1 mouse cellular context compared by ENCODE assay signal in the genomic region with DNA sequence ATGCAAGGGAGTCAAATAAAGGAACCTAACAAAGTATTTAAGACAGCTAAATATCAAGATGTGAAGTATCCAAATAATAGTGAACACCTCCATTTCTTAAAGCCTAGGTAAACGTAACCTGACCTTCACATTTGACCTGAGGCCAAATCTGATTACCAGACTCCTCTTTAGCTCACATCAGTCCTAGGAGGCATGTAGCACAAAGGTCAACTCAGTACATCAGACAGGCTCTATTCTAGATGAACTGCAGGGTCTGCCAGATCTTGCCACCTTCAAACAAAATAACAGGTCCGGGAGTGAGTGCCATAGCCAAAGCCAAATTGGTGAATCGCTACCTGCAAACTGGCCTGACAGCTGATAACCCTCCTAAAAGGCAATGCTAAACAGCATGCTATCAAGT.
TF ChIP-seq lines count a peak whose summit lies in the region.

No protein-coding gene starts in this region.

TF ChIP-seq in CH12.LX, 34 proteins besides CTCF, POLR2A, EP300 and RAD21 (continued from another document):
- no peak for TF ChIP-seq SIN3A (IDR thresholded peaks at IDR 0.05; ENCODE audit: low read length)
